Mouse (Mus musculus) embryonic facial prominence, embryonic 11.5 days (tissue): ENCODE results near the gene Setd5. TPM values are rescaled to one million over a fixed set of nuclear protein-coding genes. Genes with fewer than 3 reads are reported as not detected.

Experiments
- ATAC-seq: fragments of 200-750 bp; cut with Nextera tagmentation; replicated peaks from 2 replicates; pipeline ENCODE4 v1.8.0; 2017; ENCODE audit warnings: low read depth; ENCODE audit not compliant: insufficient number of reproducible peaks, low FRiP score, low TSS enrichment
- DNase-seq: peaks from one replicate; pipeline ENCODE4 v3.0.0-alpha.2; 2015; ENCODE audit warnings: low spot score
- H3K27ac ChIP-seq: fragments of 300-500 bp; sonication (generic); replicated peaks from 2 replicates; pipeline ENCODE4 v1.5.1; 2014; ENCODE audit warnings: mild to moderate bottlenecking, low read depth, low read length, control low read depth
- H3K27me3 ChIP-seq: fragments of 300-500 bp; sonication (generic); 2 replicates; pipeline ENCODE4 v1.6.1; 2014; ENCODE audit warnings: mild to moderate bottlenecking, low read length, moderate library complexity, mixed read lengths; ENCODE audit not compliant: control insufficient read depth, insufficient read depth
- H3K36me3 ChIP-seq: fragments of 300-500 bp; sonication (generic); replicated peaks from 2 replicates; pipeline ENCODE4 v1.6.1; 2014; ENCODE audit warnings: low read depth, mild to moderate bottlenecking, low read length, moderate library complexity, mixed read lengths; ENCODE audit not compliant: control insufficient read depth, insufficient read depth
- H3K4me1 ChIP-seq: fragments of 300-500 bp; sonication (generic); 2 replicates; pipeline ENCODE4 v1.6.1; 2014; ENCODE audit warnings: low read length, mixed read lengths; ENCODE audit not compliant: control insufficient read depth, insufficient read depth
- H3K4me2 ChIP-seq: fragments of 300-500 bp; sonication (generic); 2 replicates; pipeline ENCODE4 v1.6.1; 2014; ENCODE audit warnings: low read depth, mild to moderate bottlenecking, control low read depth, low read length, moderate library complexity
- H3K4me3 ChIP-seq: fragments of 300-500 bp; sonication (generic); 2 replicates; pipeline ENCODE4 v1.5.1; 2014; ENCODE audit warnings: low read depth, low read length, control low read depth
- H3K9ac ChIP-seq: fragments of 300-500 bp; sonication (generic); replicated peaks from 2 replicates; pipeline ENCODE4 v1.6.1; 2014; ENCODE audit warnings: mild to moderate bottlenecking, control low read depth, low read length
- H3K9me3 ChIP-seq: fragments of 300-500 bp; sonication (generic); replicated peaks from 2 replicates; pipeline ENCODE4 v1.6.1; 2016; ENCODE audit warnings: mild to moderate bottlenecking, low read length, inconsistent platforms, mixed read lengths; ENCODE audit not compliant: control insufficient read depth
- WGBS: fragments of 180-500 bp; shearing (Covaris S2); extraction: QIAGEN DNeasy Blood & Tissue Kit; methylation state at CpG from one replicate; pipeline ENCODE4 v1.1.7; 2014; 5-methylcytosine and 5-hydroxymethylcytosine counted together
- polyA plus RNA-seq: library from polyadenylated mRNA; unstranded; fragments of >200 nt; fragmentation: Nextera tagmentation; extraction: Ambion mirVana; gene quantifications from 2 replicates; pipeline ENCODE4 v1.2.1, GENCODE M21; 2014

The Setd5 gene
- polyA plus RNA-seq, 1 experiment from 2014 or later = 76.3 TPM

DNA sequence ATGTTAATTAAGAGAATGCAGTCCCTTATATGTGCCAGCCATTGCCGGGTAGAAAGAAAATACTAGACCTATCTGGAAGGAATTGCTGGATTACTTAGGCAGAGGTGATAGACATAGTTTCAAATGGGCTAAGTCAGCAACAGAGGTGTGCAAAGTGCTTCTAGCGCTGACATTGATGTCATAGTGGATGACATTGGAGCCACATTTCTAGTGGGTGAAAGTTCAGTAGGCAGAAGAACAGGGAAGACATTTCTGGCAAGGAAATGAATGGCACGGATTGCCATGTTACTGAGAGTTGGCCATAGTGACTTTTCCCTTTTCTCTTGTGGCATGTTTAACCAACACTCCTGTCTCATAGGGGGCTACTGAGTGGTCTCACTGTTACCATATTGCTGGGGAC is 12.0 kb upstream of the Setd5 start:
- H3K4me3 ChIP-seq = no peak overlapping the region
- H3K27ac ChIP-seq = no peak overlapping the region
- H3K4me1 ChIP-seq = no peaks in the 10 kb centered on the region
- H3K36me3 ChIP-seq = no peaks in the 10 kb centered on the region; the same call in none of the 2 replicates
- no peak for ATAC-seq
- no peak overlapping the region for H3K4me2 ChIP-seq
- H3K9me3 ChIP-seq = no peaks in the 10 kb centered on the region
- no peak overlapping the region for H3K9ac ChIP-seq
- WGBS = 92% methylated on average over 3 of the region's 3 CpGs
- no peaks in the 10 kb centered on the region for H3K27me3 ChIP-seq
- DNase-seq = no peak

- H3K9ac ChIP-seq = no peak overlapping the region
- WGBS = 98% methylated on average over 1 of the region's 1 CpGs
These were observed 8.0 kb upstream of the Setd5 start for GRCm38 (mm10) chr6:113069154-113069553.

GRCm38 (mm10) chr6:113075261-113075660 is 1.9 kb upstream of the Setd5 start:
- 27% methylated on average over 3 of the region's 3 CpGs for WGBS
- Histone ChIP-seq H3K27me3 (no peaks in the 10 kb centered on the region), H3K4me3 (peak overlapping the region; percentile 95), H3K9ac (peak overlapping the region; percentile 100), H3K4me1 (no peaks in the 10 kb centered on the region; the same call in 1 of the 2 replicates), H3K36me3 (no peaks in the 10 kb centered on the region; the same call in 1 of the 2 replicates), H3K27ac (peak overlapping the region; percentile 100; the same call in 1 of the 2 replicates), H3K4me2 (peak overlapping the region; percentile 62), H3K9me3 (no peaks in the 10 kb centered on the region)
- DNase-seq = no peak
- ATAC-seq = no peak

More at GRCm38 (mm10) chr6:113069154-113069553, 8.0 kb upstream of the Setd5 start:
- DNase-seq (no peak), ATAC-seq (no peak)
- H3K27me3 ChIP-seq = no peaks in the 10 kb centered on the region
- no peaks in the 10 kb centered on the region; the same call in 1 of the 2 replicates for H3K36me3 ChIP-seq
- no peak overlapping the region for H3K4me2 ChIP-seq
- no peaks in the 10 kb centered on the region for H3K4me1 ChIP-seq
- no peak overlapping the region for H3K27ac ChIP-seq
- H3K4me3 ChIP-seq = no peak overlapping the region
- no peaks in the 10 kb centered on the region for H3K9me3 ChIP-seq

DNA sequence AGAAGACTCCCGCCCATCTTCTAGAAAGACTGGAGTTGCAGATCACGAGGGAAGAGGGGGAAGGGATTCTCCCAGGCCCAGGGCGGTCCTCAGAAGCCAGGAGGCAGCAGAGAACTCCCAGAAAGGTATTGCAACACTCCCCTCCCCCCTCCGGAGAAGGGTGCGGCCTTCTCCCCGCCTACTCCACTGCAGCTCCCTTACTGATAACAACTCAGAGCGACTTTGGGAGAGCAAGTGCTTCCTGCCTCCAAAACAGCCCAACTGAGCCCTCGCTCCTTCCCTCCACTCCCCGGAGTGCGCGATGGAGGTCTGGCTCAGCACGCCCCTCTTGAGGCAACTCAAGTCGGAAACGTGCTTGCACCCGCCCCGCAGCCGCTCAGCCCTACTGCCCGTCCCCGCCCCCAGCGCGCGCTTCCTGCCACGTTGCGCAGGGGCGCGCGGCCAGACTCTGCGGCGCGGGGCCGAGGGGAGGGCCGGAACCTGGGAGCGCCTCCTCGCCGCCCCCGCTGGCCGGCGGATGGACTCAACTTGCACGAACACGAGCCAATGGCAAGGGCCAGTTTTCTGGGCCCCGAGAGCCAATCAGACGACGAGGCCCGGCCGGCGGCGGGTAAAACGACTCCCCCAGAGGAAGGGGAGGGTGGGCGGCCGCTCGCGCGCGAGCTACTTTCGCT is 1.0 kb upstream of the Setd5 start:
- under 1% methylated on average over 43 of the region's 55 CpGs for WGBS
- DNase-seq = peak; percentile 97
- Histone ChIP-seq H3K9me3 (no peaks in the 10 kb centered on the region), H3K4me3 (peak overlapping the region; percentile 95), H3K36me3 (no peaks in the 10 kb centered on the region; the same call in 1 of the 2 replicates), H3K4me2 (peak overlapping the region; percentile 62), H3K4me1 (no peaks in the 10 kb centered on the region; the same call in 1 of the 2 replicates), H3K27me3 (no peaks in the 10 kb centered on the region), H3K9ac (peak overlapping the region; percentile 100), H3K27ac (peak overlapping the region; percentile 100)
- peak; percentile 88 for ATAC-seq

GRCm38 (mm10) chr6:113077569-113078030 is 435 bp downstream of the Setd5 start:
- H3K36me3 ChIP-seq = no peaks in the 10 kb centered on the region
- ATAC-seq (no peak), DNase-seq (peak; percentile 43)
- H3K4me3 ChIP-seq = peak overlapping the region; percentile 95
- H3K4me1 ChIP-seq = no peaks in the 10 kb centered on the region; the same call in 1 of the 2 replicates
- H3K9ac ChIP-seq = peak overlapping the region; percentile 100
- no peaks in the 10 kb centered on the region for H3K9me3 ChIP-seq
- H3K4me2 ChIP-seq = peak overlapping the region; percentile 61
- H3K27ac ChIP-seq = peak overlapping the region; percentile 100
- WGBS = 0% methylated on average over 18 of the region's 28 CpGs
- no peaks in the 10 kb centered on the region for H3K27me3 ChIP-seq

- Histone ChIP-seq H3K9me3 (no peaks in the 10 kb centered on the region), H3K36me3 (no peaks in the 10 kb centered on the region), H3K4me1 (no peaks in the 10 kb centered on the region; the same call in 1 of the 2 replicates), H3K4me3 (peak overlapping the region; percentile 95), H3K27me3 (no peaks in the 10 kb centered on the region), H3K27ac (peak overlapping the region; percentile 100), H3K9ac (peak overlapping the region; percentile 100), H3K4me2 (peak overlapping the region; percentile 61)
- ATAC-seq = no peak
- peak; percentile 39 for DNase-seq
- under 1% methylated on average over 18 of the region's 18 CpGs for WGBS
These were observed 1.0 kb downstream of the Setd5 start for GRCm38 (mm10) chr6:113078031-113078721.

GRCm38 (mm10) chr6:113079492-113079891 is 2.3 kb downstream of the Setd5 start:
- 0% methylated on average over 3 of the region's 3 CpGs for WGBS
- peak overlapping the region; percentile 16 for H3K4me3 ChIP-seq
- H3K9me3 ChIP-seq = no peaks in the 10 kb centered on the region
- no peaks in the 10 kb centered on the region for H3K36me3 ChIP-seq
- DNase-seq (peak; percentile 70), ATAC-seq (no peak)
- no peaks in the 10 kb centered on the region for H3K27me3 ChIP-seq
- H3K4me1 ChIP-seq = no peaks in the 10 kb centered on the region; the same call in 1 of the 2 replicates
- H3K27ac ChIP-seq = no peak overlapping the region
- peak overlapping the region; percentile 30 for H3K4me2 ChIP-seq
- H3K9ac ChIP-seq = peak overlapping the region; percentile 5; the same call in 1 of the 2 replicates
